Mouse (Mus musculus) 3T3-L1 (cell line): ENCODE measurements around the gene Zdhhc18.
A peak's percentile ranks its signal among the peaks of the same experiment; 100 is the strongest.
"Not testable (repeated sequence)": the region's sequence is repeated elsewhere in the genome, so short reads cannot be mapped to it uniquely, and the experiment has no call there.

Source experiments
- DNase-seq: peaks from one replicate; pipeline ENCODE4 v3.0.0-alpha.2; 2015; ENCODE audit warnings: low read depth, low spot score

The Zdhhc18 gene

GRCm38 (mm10) chr4:133665118-133665517, 15.2 kb upstream of the Zdhhc18 start:
- no peak for DNase-seq

- no peak for DNase-seq
Measured at GRCm38 (mm10) chr4:133662945-133663344, 13.0 kb upstream of the Zdhhc18 start.

- DNase-seq: no peak
Measured at GRCm38 (mm10) chr4:133662421-133662820, 12.5 kb upstream of the Zdhhc18 start.

- peak; percentile 94 for DNase-seq
Measured at GRCm38 (mm10) chr4:133660193-133661155, 10.5 kb upstream of the Zdhhc18 start.

GRCm38 (mm10) chr4:133659497-133660192, 9.7 kb upstream of the Zdhhc18 start:
- peak; percentile 66 for DNase-seq

GRCm38 (mm10) chr4:133658729-133659128, 8.8 kb upstream of the Zdhhc18 start:
- no peak for DNase-seq

GRCm38 (mm10) chr4:133657829-133658458, 8.0 kb upstream of the Zdhhc18 start:
- no peak for DNase-seq

- no peak for DNase-seq
Measured at GRCm38 (mm10) chr4:133656997-133657396, 7.0 kb upstream of the Zdhhc18 start.

- DNase-seq: no peak
Measured at GRCm38 (mm10) chr4:133656294-133656693, 6.3 kb upstream of the Zdhhc18 start.

- not testable (repeated sequence) for DNase-seq
Measured at GRCm38 (mm10) chr4:133654070-133654469, 4.1 kb upstream of the Zdhhc18 start.

GRCm38 (mm10) chr4:133652746-133653145, 2.8 kb upstream of the Zdhhc18 start:
- DNase-seq: no peak

GRCm38 (mm10) chr4:133651986-133652385, 2.0 kb upstream of the Zdhhc18 start:
- DNase-seq: no peak

GRCm38 (mm10) chr4:133651445-133651844, 1.5 kb upstream of the Zdhhc18 start:
- no peak for DNase-seq

- DNase-seq: not testable (repeated sequence)
Measured at GRCm38 (mm10) chr4:133649464-133649863, 490 bp downstream of the Zdhhc18 start.

- no peak for DNase-seq
Measured at GRCm38 (mm10) chr4:133645680-133646079, 4.3 kb downstream of the Zdhhc18 start.

GRCm38 (mm10) chr4:133645195-133645594, 4.8 kb downstream of the Zdhhc18 start:
- no peak for DNase-seq

GRCm38 (mm10) chr4:133634043-133634410, 15.9 kb downstream of the Zdhhc18 start:
- no peak for DNase-seq

- peak; percentile 72 for DNase-seq
Measured at GRCm38 (mm10) chr4:133633332-133634042, 16.5 kb downstream of the Zdhhc18 start.

GRCm38 (mm10) chr4:133632483-133633327, 17.2 kb downstream of the Zdhhc18 start:
- peak; percentile 29 for DNase-seq

- DNase-seq: no peak
Measured at GRCm38 (mm10) chr4:133631769-133632411, 18.1 kb downstream of the Zdhhc18 start.
